Mouse (Mus musculus) olfactory bulb, adult 2 months (tissue): Measurements from ENCODE around the gene Sec14l1.
"Not testable (repeated sequence)": the region's sequence is repeated elsewhere in the genome, so short reads cannot be mapped to it uniquely, and the experiment has no call there.

ENCODE experiments used
- CTCF ChIP-seq: fragments of 200-500 bp; IDR thresholded peaks from 2 replicates; pipeline ENCODE4 v1.5.1; 2012; ENCODE audit warnings: low read depth, mild to moderate bottlenecking, low read length, moderate library complexity; ENCODE audit not compliant: insufficient read depth
- POLR2A ChIP-seq: fragments of 200-500 bp; IDR thresholded peaks from 2 replicates; pipeline ENCODE4 v1.6.1; 2012; ENCODE audit warnings: mild to moderate bottlenecking, low read depth, low read length, moderate library complexity; ENCODE audit not compliant: insufficient read depth

GRCm38 (mm10) chr11:117083882-117084260 lies 31.1 kb upstream of the Sec14l1 start:
- TF ChIP-seq POLR2A, CTCF: not testable (repeated sequence)
